9 mouse cellular contexts compared by ENCODE assay signal in genomic region chr1:77964656-77965335, GRCm38 (mm10).
A peak's percentile ranks its signal among the peaks of the same experiment; 100 is the strongest.
DNase-seq lines count a peak whose midpoint lies in the region; ATAC-seq and TF ChIP-seq lines count a peak whose summit lies in the region.
"Had no signal": no experiment of that assay in that cellular context is flagged by ENCODE, and none has a peak within 500 bp of the region (broad histone marks: within the 10 kb centered on the region; RNA-seq: fewer than 3 reads in every experiment).

No protein-coding gene starts in this region.

- H3K4me1 ChIP-seq in hindbrain, postnatal 0 days (ENCODE audit: insufficient read depth, low read length) = no peaks in the 10 kb centered on the region
- H3K4me1 ChIP-seq in hindbrain, embryonic 11.5 days (replicated peaks; ENCODE audit: control insufficient read depth, insufficient read depth, low read length) = no peaks in the 10 kb centered on the region
- H3K4me1 ChIP-seq in stomach, postnatal 0 days (replicated peaks; ENCODE audit: control insufficient read depth, insufficient read depth) = no peaks in the 10 kb centered on the region
- H3K4me1 ChIP-seq: forebrain, embryonic 13.5 days had no signal

- TF ChIP-seq CTCF in hindbrain, postnatal 0 days (IDR thresholded peaks at IDR 0.05; ENCODE audit: low read depth) = no peak
- TF ChIP-seq CTCF in stomach, postnatal 0 days (IDR thresholded peaks at IDR 0.05; ENCODE audit: low read depth) = no peak

- intact Hi-C loops in gastrocnemius, postnatal 14 days (cut with DNase I; ENCODE audit: low total_unique reads) = no loop called here

- H3K4me2 ChIP-seq in hindbrain, postnatal 0 days (ENCODE audit: low read depth, low read length) = no peak overlapping the region
- H3K4me2 ChIP-seq in hindbrain, embryonic 11.5 days (replicated peaks; ENCODE audit: low read depth, low read length) = no peak overlapping the region
- no peak overlapping the region for H3K4me2 ChIP-seq in stomach, postnatal 0 days (replicated peaks; ENCODE audit: low read depth)
- H3K4me2 ChIP-seq: forebrain, embryonic 13.5 days had no signal

- TF ChIP-seq EP300 in stomach, postnatal 0 days (optimal IDR thresholded peaks at IDR 0.05) = no peak

- peak; percentile 74 for DNase-seq in hindbrain, postnatal 0 days (ENCODE audit: low spot score)
- no peak for DNase-seq in hindbrain, embryonic 11.5 days (ENCODE audit: low spot score)
- DNase-seq in NIH3T3 (ENCODE audit: low read depth) = peak; percentile 30
- peak; percentile 42 for DNase-seq in adrenal gland, postnatal 25 days
- DNase-seq in kidney, adult 8-10 months = peak; percentile 64 to 78
- no peak for DNase-seq in stomach, postnatal 0 days (ENCODE audit: low spot score)
- no peak for DNase-seq in gastrocnemius, postnatal 14 days
- DNase-seq: gastrocnemius, postnatal 25 days had no signal

- H3K9ac ChIP-seq in hindbrain, postnatal 0 days (replicated peaks; ENCODE audit: low read length) = no peak overlapping the region
- H3K9ac ChIP-seq in hindbrain, embryonic 11.5 days (ENCODE audit: low read depth, low read length) = no peak overlapping the region
- no peak overlapping the region for H3K9ac ChIP-seq in stomach, postnatal 0 days (ENCODE audit: low read length)
- H3K9ac ChIP-seq: forebrain, embryonic 13.5 days had no signal

- no peak for ATAC-seq in hindbrain, postnatal 0 days
- no peak for ATAC-seq in hindbrain, embryonic 11.5 days (ENCODE audit: low FRiP score)
- no peak for ATAC-seq in stomach, postnatal 0 days (ENCODE audit: low FRiP score, low TSS enrichment)
- ATAC-seq: forebrain, embryonic 13.5 days had no signal

- H3K27ac ChIP-seq in hindbrain, postnatal 0 days = no peak overlapping the region
- no peak overlapping the region for H3K27ac ChIP-seq in hindbrain, embryonic 11.5 days (ENCODE audit: low read depth, low read length)
- no peak overlapping the region for H3K27ac ChIP-seq in stomach, postnatal 0 days (replicated peaks)
- H3K27ac ChIP-seq: forebrain, embryonic 13.5 days had no signal

- 47% methylated on average over 3 of the region's 3 CpGs for WGBS in hindbrain, postnatal 0 days
- WGBS in hindbrain, embryonic 11.5 days = 58% methylated on average over 3 of the region's 3 CpGs
- 28% methylated on average over 3 of the region's 3 CpGs for WGBS in stomach, postnatal 0 days

- H3K9me3 ChIP-seq in hindbrain, postnatal 0 days (ENCODE audit: low read length) = no peaks in the 10 kb centered on the region
- H3K9me3 ChIP-seq in hindbrain, embryonic 11.5 days (ENCODE audit: control insufficient read depth, low read length) = no peaks in the 10 kb centered on the region
- H3K9me3 ChIP-seq in stomach, postnatal 0 days (ENCODE audit: control insufficient read depth, low read length) = no peaks in the 10 kb centered on the region
- H3K9me3 ChIP-seq: forebrain, embryonic 13.5 days had no signal

- H3K27me3 ChIP-seq in hindbrain, postnatal 0 days (ENCODE audit: insufficient read depth, low read length) = no peaks in the 10 kb centered on the region
- no peaks in the 10 kb centered on the region for H3K27me3 ChIP-seq in hindbrain, embryonic 11.5 days (ENCODE audit: control insufficient read depth, insufficient read depth, low read length)
- no peaks in the 10 kb centered on the region for H3K27me3 ChIP-seq in stomach, postnatal 0 days (ENCODE audit: control insufficient read depth, insufficient read depth, low read length)

- no peaks in the 10 kb centered on the region for H3K36me3 ChIP-seq in hindbrain, postnatal 0 days (ENCODE audit: insufficient read depth, low read length)
- no peaks in the 10 kb centered on the region for H3K36me3 ChIP-seq in hindbrain, embryonic 11.5 days (ENCODE audit: control insufficient read depth, insufficient read depth, low read length)
- H3K36me3 ChIP-seq in stomach, postnatal 0 days (ENCODE audit: control insufficient read depth, insufficient read depth, low read length) = no peaks in the 10 kb centered on the region

- no peak overlapping the region for H3K4me3 ChIP-seq in hindbrain, postnatal 0 days (ENCODE audit: low read length)
- no peak overlapping the region for H3K4me3 ChIP-seq in hindbrain, embryonic 11.5 days (ENCODE audit: low read depth, low read length)
- H3K4me3 ChIP-seq in stomach, postnatal 0 days (ENCODE audit: low read depth, low read length) = no peak overlapping the region
- H3K4me3 ChIP-seq: forebrain, embryonic 13.5 days had no signal

Comparison
In these comparisons a context has a peak if more than half of its experiments do, and no peak if none do; other contexts are left out.
1. DNase-seq: peak in hindbrain, postnatal 0 days (single experiment), NIH3T3 (single experiment), adrenal gland, postnatal 25 days (single experiment) and kidney, adult 8-10 months (2 of 2); none in hindbrain, embryonic 11.5 days (single experiment), stomach, postnatal 0 days (single experiment) and gastrocnemius, postnatal 14 days (single experiment).